ENCODE assay signal across 9 mouse cellular contexts in the genomic region with DNA sequence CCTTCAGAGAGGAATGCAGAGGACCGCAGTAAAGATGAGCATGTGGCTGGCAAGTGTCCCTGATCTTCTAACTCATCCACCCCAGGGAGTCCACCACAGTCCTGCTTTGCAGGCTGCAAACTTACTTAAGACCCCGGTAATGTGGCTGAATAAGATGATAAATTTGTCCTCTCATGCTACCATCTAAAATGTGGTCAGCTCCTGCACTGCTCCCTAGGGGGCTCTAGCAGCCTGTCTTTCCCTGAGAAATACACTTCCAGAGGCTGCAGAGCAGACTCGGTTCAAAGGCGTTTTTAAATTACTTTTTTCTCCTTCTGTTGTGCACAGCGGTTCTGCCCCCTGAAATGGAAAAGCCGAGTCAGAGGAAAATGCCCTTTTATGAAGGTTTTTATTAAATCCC. TPM values are rescaled to one million over a fixed set of nuclear protein-coding genes. Genes with fewer than 3 reads are reported as not detected.
DNase-seq lines count a peak whose midpoint lies in the region; ATAC-seq and TF ChIP-seq lines count a peak whose summit lies in the region.
"Had no signal": no experiment of that assay in that cellular context is flagged by ENCODE, and none has a peak within 500 bp of the region (broad histone marks: within the 10 kb centered on the region; RNA-seq: fewer than 3 reads in every experiment).

No protein-coding gene starts in this region.

- TF ChIP-seq CTCF in E14TG2a.4 (conservative IDR thresholded peaks at IDR 0.05; ENCODE audit: low read length): peak; percentile 18; the same call in 1 of the 2 replicates

- no peaks in the 10 kb centered on the region for H3K36me3 ChIP-seq in hindbrain, embryonic 11.5 days (ENCODE audit: control insufficient read depth, insufficient read depth, low read length)
- H3K36me3 ChIP-seq in hindbrain, embryonic 12.5 days: no peaks in the 10 kb centered on the region
- H3K36me3 ChIP-seq in E14TG2a.4 (ENCODE audit: insufficient read depth, low read length): no peaks in the 10 kb centered on the region

- no peak overlapping the region for H3K4me2 ChIP-seq in hindbrain, embryonic 11.5 days (replicated peaks; ENCODE audit: low read depth, low read length)
- H3K4me2 ChIP-seq in hindbrain, embryonic 12.5 days (replicated peaks): no peak overlapping the region

- H3K9me3 ChIP-seq in hindbrain, embryonic 11.5 days (ENCODE audit: control insufficient read depth, low read length): no peaks in the 10 kb centered on the region
- no peaks in the 10 kb centered on the region for H3K9me3 ChIP-seq in hindbrain, embryonic 12.5 days (replicated peaks)
- no peaks in the 10 kb centered on the region for H3K9me3 ChIP-seq in E14TG2a.4 (ENCODE audit: low read length)

- peak; percentile 43 for DNase-seq in hindbrain, embryonic 11.5 days (ENCODE audit: low spot score)
- DNase-seq in adrenal gland, postnatal 36 days: peak; percentile 19 to 35
- peak; percentile 61 for DNase-seq in lung, postnatal 10 days
- no peak for DNase-seq in ovary, postnatal 14 days (ENCODE audit: low spot score)

- no peak for ATAC-seq in hindbrain, embryonic 11.5 days (ENCODE audit: low FRiP score)
- ATAC-seq in hindbrain, embryonic 12.5 days (ENCODE audit: low FRiP score): no peak
- ATAC-seq in erythroid progenitor cell, adult 5-6 weeks (replicated peaks; ENCODE audit: low FRiP score, poor library complexity, severe bottlenecking): no peak
- no peak for ATAC-seq in activated CD4-positive, CD25-positive, alpha-beta regulatory T cell, adult 4 months

- no peaks in the 10 kb centered on the region for H3K27me3 ChIP-seq in hindbrain, embryonic 11.5 days (ENCODE audit: control insufficient read depth, insufficient read depth, low read length)
- peaks cover 9% of the 10 kb centered on the region for H3K27me3 ChIP-seq in hindbrain, embryonic 12.5 days
- peaks cover 11% of the 10 kb centered on the region for H3K27me3 ChIP-seq in E14TG2a.4 (ENCODE audit: insufficient read depth, low read length)

- H3K4me1 ChIP-seq in hindbrain, embryonic 11.5 days (replicated peaks; ENCODE audit: control insufficient read depth, insufficient read depth, low read length): no peaks in the 10 kb centered on the region
- H3K4me1 ChIP-seq in hindbrain, embryonic 12.5 days: 0 out of 2 replicates have a peak, but pooled peaks cover 4% of the 10 kb centered on the region
- H3K4me1 ChIP-seq in E14TG2a.4 (replicated peaks; ENCODE audit: low read depth, low read length): peaks cover 10% of the 10 kb centered on the region

- H3K4me3 ChIP-seq in hindbrain, embryonic 11.5 days (ENCODE audit: low read depth, low read length): no peak overlapping the region
- H3K4me3 ChIP-seq in hindbrain, embryonic 12.5 days: no peak overlapping the region
- H3K4me3 ChIP-seq in E14TG2a.4 (replicated peaks; ENCODE audit: low read length): no peak overlapping the region

- H3K9ac ChIP-seq in hindbrain, embryonic 11.5 days (ENCODE audit: low read depth, low read length): no peak overlapping the region
- H3K9ac ChIP-seq in hindbrain, embryonic 12.5 days: no peak overlapping the region

- WGBS in hindbrain, embryonic 11.5 days: 23% methylated on average over 6 of the region's 6 CpGs
- WGBS in hindbrain, embryonic 12.5 days: 22% methylated on average over 6 of the region's 6 CpGs

- H3K27ac ChIP-seq in hindbrain, embryonic 11.5 days (ENCODE audit: low read depth, low read length): no peak overlapping the region
- H3K27ac ChIP-seq in hindbrain, embryonic 12.5 days: no peak overlapping the region

RNA-seq across cellular contexts. Expression of a gene that starts 4.0 kb away (rescaled TPM):
- 1.5 and 1.9 TPM in 2 replicates for polyA plus RNA-seq in hindbrain, embryonic 11.5 days (2014; fragmentation: Nextera tagmentation; extraction: Ambion mirVana)
- 1.3 and 1.9 TPM in 2 replicates for polyA plus RNA-seq in hindbrain, embryonic 12.5 days (2016; fragmentation: Nextera tagmentation; extraction: Ambion mirVana)
- total RNA-seq in adrenal gland, postnatal 36 days (2021): under 1 TPM in 1 of 2 experiments, not detected in 1; 0.36 TPM
- total RNA-seq in erythroid progenitor cell, adult 5-6 weeks (2015; ENCODE audit: low replicate concordance): not detected in 2 replicates
- total RNA-seq in erythroid progenitor cell, adult 5-6 weeks (2017; ENCODE audit: low replicate concordance): not detected in 2 replicates
- not detected for polyA plus RNA-seq in activated CD4-positive, CD25-positive, alpha-beta regulatory T cell, adult 4 months (2017; shearing (Covaris generic))
- polyA plus RNA-seq: spleen, adult 2 months had no signal

RNA-seq across cellular contexts. Expression of a gene that starts 19.1 kb away (rescaled TPM):
- polyA plus RNA-seq in hindbrain, embryonic 11.5 days (2014; fragmentation: Nextera tagmentation; extraction: Ambion mirVana): 38.4 and 38.8 TPM in 2 replicates
- polyA plus RNA-seq in hindbrain, embryonic 12.5 days (2016; fragmentation: Nextera tagmentation; extraction: Ambion mirVana): 26.8 and 34.9 TPM in 2 replicates
- total RNA-seq in adrenal gland, postnatal 36 days (2021): 10 to 100 TPM; 16.0 to 17.1 TPM
- total RNA-seq in erythroid progenitor cell, adult 5-6 weeks (2015; ENCODE audit: low replicate concordance): 7.9 and 24.7 TPM in 2 replicates
- 4.6 TPM in 1 of 2 replicates, not detected in the other for total RNA-seq in erythroid progenitor cell, adult 5-6 weeks (2017; ENCODE audit: low replicate concordance)
- 10 to 100 TPM; 29.7 to 33.1 TPM for polyA plus RNA-seq in activated CD4-positive, CD25-positive, alpha-beta regulatory T cell, adult 4 months (2017; shearing (Covaris generic))

RNA-seq across cellular contexts. Expression of a gene that starts 19.2 kb away (rescaled TPM):
- 17.2 and 17.4 TPM in 2 replicates for polyA plus RNA-seq in hindbrain, embryonic 11.5 days (2014; fragmentation: Nextera tagmentation; extraction: Ambion mirVana)
- 16.1 and 16.3 TPM in 2 replicates for polyA plus RNA-seq in hindbrain, embryonic 12.5 days (2016; fragmentation: Nextera tagmentation; extraction: Ambion mirVana)
- total RNA-seq in adrenal gland, postnatal 36 days (2021): 10 to 100 TPM; 19.6 to 24.7 TPM
- 2.9 and 7.9 TPM in 2 replicates for total RNA-seq in erythroid progenitor cell, adult 5-6 weeks (2015; ENCODE audit: low replicate concordance)
- total RNA-seq in erythroid progenitor cell, adult 5-6 weeks (2017; ENCODE audit: low replicate concordance): 8.2 and 8.6 TPM in 2 replicates
- 10 to 100 TPM; 15.7 to 19.3 TPM for polyA plus RNA-seq in activated CD4-positive, CD25-positive, alpha-beta regulatory T cell, adult 4 months (2017; shearing (Covaris generic))
